Mouse (Mus musculus): ENCODE results near the gene Midn. TPM values are rescaled to one million over a fixed set of nuclear protein-coding genes. Genes with fewer than 3 reads are reported as not detected.

Midn gene
- total and polyA plus RNA-seq, 2 experiments: 6.9 to 38.8 TPM

DNA sequence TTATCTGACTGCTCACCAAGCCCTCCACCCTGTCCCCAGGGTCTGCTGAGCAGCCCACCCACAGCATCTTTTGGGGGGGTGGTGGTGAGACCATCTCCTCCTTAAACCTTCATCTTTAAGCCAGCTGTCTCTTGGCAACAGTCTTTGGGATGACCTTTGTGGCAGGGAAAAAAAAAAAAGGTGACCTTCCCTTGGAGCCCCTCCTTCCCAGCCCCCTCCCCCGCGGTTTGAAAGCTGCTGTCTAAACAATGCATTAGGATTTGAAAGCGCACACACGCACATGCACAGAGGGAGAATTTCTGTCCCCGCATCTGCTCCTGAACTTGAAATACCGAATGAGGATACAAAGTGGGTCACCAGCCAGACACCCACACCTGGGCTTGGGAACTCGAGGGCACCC is 56.0 kb downstream of the Midn start:
- Histone ChIP-seq H3K79me2 (ENCODE audit: control insufficient read depth, insufficient read depth, low read length) (no peaks in the 10 kb centered on the region), H3K27ac (replicated peaks; ENCODE audit: insufficient read depth, low read depth, low read length) (no peak overlapping the region), H3K27me3 (ENCODE audit: control insufficient read depth, insufficient read depth, low read length) (no peaks in the 10 kb centered on the region), H3K4me1 (ENCODE audit: control insufficient read depth, insufficient read depth, low read length) (no peaks in the 10 kb centered on the region), H3K4me3 (ENCODE audit: insufficient read depth, low read depth, low read length) (no peak overlapping the region), H3K36me3 (ENCODE audit: control insufficient read depth, insufficient read depth, low read length) (no peaks in the 10 kb centered on the region), H3K9ac (ENCODE audit: low read depth, low read length) (no peak overlapping the region)
- DNase-seq (ENCODE audit: extremely low read depth, low read depth, low spot score): no peak
- TF ChIP-seq CTCF (IDR thresholded peaks at IDR 0.05; ENCODE audit: low read depth, low read length): no peak
- TF ChIP-seq POLR2A (IDR thresholded peaks at IDR 0.05; ENCODE audit: extremely low read depth, insufficient read depth, low read length): no peak
- WGBS: 51% methylated on average over 7 of the region's 7 CpGs

DNA sequence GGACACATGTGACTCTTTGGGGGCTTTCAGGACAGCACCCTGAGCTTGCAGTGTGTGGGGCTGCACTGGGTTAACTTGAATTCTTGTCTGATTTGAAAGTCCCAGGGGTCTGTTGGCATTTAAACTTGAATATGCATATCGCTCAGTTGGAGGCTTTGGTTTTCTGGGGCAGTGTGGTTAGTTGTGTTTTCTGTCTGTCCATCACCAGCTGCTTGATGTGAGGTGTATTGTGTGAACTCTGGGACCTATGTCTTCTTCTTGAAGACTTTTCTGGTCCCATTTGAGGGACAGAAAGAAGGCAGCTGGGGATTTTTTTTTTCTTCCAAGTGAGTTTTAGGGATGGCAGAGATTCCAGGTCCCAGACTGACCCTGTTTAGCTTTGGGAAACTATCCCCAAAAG is 59.1 kb downstream of the Midn start:
- no peak for DNase-seq (ENCODE audit: extremely low read depth, low read depth, low spot score)
- Histone ChIP-seq H3K9ac (ENCODE audit: low read depth, low read length) (no peak overlapping the region), H3K79me2 (ENCODE audit: control insufficient read depth, insufficient read depth, low read length) (no peaks in the 10 kb centered on the region), H3K4me1 (ENCODE audit: control insufficient read depth, insufficient read depth, low read length) (no peaks in the 10 kb centered on the region), H3K36me3 (ENCODE audit: control insufficient read depth, insufficient read depth, low read length) (no peaks in the 10 kb centered on the region), H3K27me3 (ENCODE audit: control insufficient read depth, insufficient read depth, low read length) (no peaks in the 10 kb centered on the region), H3K27ac (replicated peaks; ENCODE audit: insufficient read depth, low read depth, low read length) (no peak overlapping the region), H3K4me3 (ENCODE audit: insufficient read depth, low read depth, low read length) (no peak overlapping the region)
- TF ChIP-seq CTCF (IDR thresholded peaks at IDR 0.05; ENCODE audit: low read depth, low read length): no peak
- TF ChIP-seq POLR2A (IDR thresholded peaks at IDR 0.05; ENCODE audit: extremely low read depth, insufficient read depth, low read length): no peak
- 83% methylated on average over 1 of the region's 1 CpGs for WGBS

DNA sequence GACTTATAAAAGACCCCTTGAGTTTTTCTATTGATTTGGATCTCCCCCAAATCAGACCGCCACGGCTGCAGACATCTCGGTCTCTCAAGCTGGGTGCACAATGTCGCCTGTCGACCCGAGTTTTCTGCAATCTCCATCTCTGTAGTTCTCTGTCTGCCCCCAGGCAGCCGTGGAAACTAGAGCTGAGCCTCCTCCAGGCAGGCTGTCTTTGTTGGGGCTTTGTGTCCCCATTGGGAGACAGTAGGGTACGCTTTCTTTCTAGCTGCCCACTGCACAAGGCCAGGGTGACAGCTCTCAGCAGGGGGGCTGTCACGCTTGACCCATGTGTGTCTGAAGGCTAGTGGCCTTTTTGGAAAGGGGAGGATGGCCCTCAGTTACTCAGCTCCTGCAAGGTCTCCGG is 59.6 kb downstream of the Midn start:
- H3K27ac ChIP-seq (replicated peaks; ENCODE audit: insufficient read depth, low read depth, low read length): no peak overlapping the region
- WGBS: 84% methylated on average over 10 of the region's 10 CpGs

More for the DNA sequence above, 59.6 kb downstream of the Midn start:
- H3K27me3 ChIP-seq (ENCODE audit: control insufficient read depth, insufficient read depth, low read length): no peaks in the 10 kb centered on the region
- H3K36me3 ChIP-seq (ENCODE audit: control insufficient read depth, insufficient read depth, low read length): no peaks in the 10 kb centered on the region
- H3K79me2 ChIP-seq (ENCODE audit: control insufficient read depth, insufficient read depth, low read length): no peaks in the 10 kb centered on the region
- no peaks in the 10 kb centered on the region for H3K4me1 ChIP-seq (ENCODE audit: control insufficient read depth, insufficient read depth, low read length)
- H3K4me3 ChIP-seq (ENCODE audit: insufficient read depth, low read depth, low read length): no peak overlapping the region
- no peak for DNase-seq (ENCODE audit: extremely low read depth, low read depth, low spot score)
- no peak for TF ChIP-seq CTCF (IDR thresholded peaks at IDR 0.05; ENCODE audit: low read depth, low read length)
- no peak overlapping the region for H3K9ac ChIP-seq (ENCODE audit: low read depth, low read length)

Other genes with a start within 250 kb of the Midn start
Only the 30 nearest of the 32 such genes appear.
- gene Gm26602, start 237.4 kb upstream of the Midn start, total RNA-seq (2014; rRNA removed): not detected in 2 replicates
- not detected in 2 replicates for gene Gm26602, start 237.4 kb upstream of the Midn start, polyA plus RNA-seq (2012; rRNA removed)
- gene Kiss1r, start 231.3 kb upstream of the Midn start, total RNA-seq (2014; rRNA removed): 0.18 and 0.60 TPM in 2 replicates
- gene Kiss1r, start 231.3 kb upstream of the Midn start, polyA plus RNA-seq (2012; rRNA removed): 1.5 and 1.9 TPM in 2 replicates
- gene R3hdm4, start 227.1 kb upstream of the Midn start, total RNA-seq (2014; rRNA removed): 12.4 and 15.5 TPM in 2 replicates
- gene R3hdm4, start 227.1 kb upstream of the Midn start, polyA plus RNA-seq (2012; rRNA removed): 78.8 and 80.0 TPM in 2 replicates
- 0.37 and 0.74 TPM in 2 replicates for gene Arid3a, start 221.2 kb upstream of the Midn start, total RNA-seq (2014; rRNA removed)
- 0.69 and 1.7 TPM in 2 replicates for gene Arid3a, start 221.2 kb upstream of the Midn start, polyA plus RNA-seq (2012; rRNA removed)
- 24.8 TPM in 2 replicates for gene Wdr18, start 188.1 kb upstream of the Midn start, total RNA-seq (2014; rRNA removed)
- gene Wdr18, start 188.1 kb upstream of the Midn start, polyA plus RNA-seq (2012; rRNA removed): 59.8 and 63.3 TPM in 2 replicates
- gene Grin3b, start 177.6 kb upstream of the Midn start, total RNA-seq (2014; rRNA removed): 0.18 TPM in 1 of 2 replicates, not detected in the other
- gene Grin3b, start 177.6 kb upstream of the Midn start, polyA plus RNA-seq (2012; rRNA removed): 0.45 TPM in 2 replicates
- gene Tmem259, start 163.9 kb upstream of the Midn start, total RNA-seq (2014; rRNA removed): 35.7 and 51.7 TPM in 2 replicates
- 223 and 259 TPM in 2 replicates for gene Tmem259, start 163.9 kb upstream of the Midn start, polyA plus RNA-seq (2012; rRNA removed)
- 5.2 and 6.4 TPM in 2 replicates for gene Cnn2, start 159.7 kb upstream of the Midn start, total RNA-seq (2014; rRNA removed)
- gene Cnn2, start 159.7 kb upstream of the Midn start, polyA plus RNA-seq (2012; rRNA removed): 6.9 and 9.8 TPM in 2 replicates
- gene Abca7, start 151.8 kb upstream of the Midn start, total RNA-seq (2014; rRNA removed): 1.4 and 1.9 TPM in 2 replicates
- gene Abca7, start 151.8 kb upstream of the Midn start, polyA plus RNA-seq (2012; rRNA removed): 3.2 and 3.4 TPM in 2 replicates
- gene Arhgap45, start 131.6 kb upstream of the Midn start, total RNA-seq (2014; rRNA removed): 4.5 and 4.6 TPM in 2 replicates
- gene Arhgap45, start 131.6 kb upstream of the Midn start, polyA plus RNA-seq (2012; rRNA removed): 7.7 and 10.9 TPM in 2 replicates
- 26.4 and 39.1 TPM in 2 replicates for gene Polr2e, start 108.5 kb upstream of the Midn start, total RNA-seq (2014; rRNA removed)
- gene Polr2e, start 108.5 kb upstream of the Midn start, polyA plus RNA-seq (2012; rRNA removed): 71.1 and 74.6 TPM in 2 replicates
- 712 and 752 TPM in 2 replicates for gene Gpx4, start 101.1 kb upstream of the Midn start, total RNA-seq (2014; rRNA removed)
- 535 and 559 TPM in 2 replicates for gene Gpx4, start 101.1 kb upstream of the Midn start, polyA plus RNA-seq (2012; rRNA removed)
- gene Sbno2, start 42.7 kb upstream of the Midn start, total RNA-seq (2014; rRNA removed): 8.9 and 11.8 TPM in 2 replicates
- gene Sbno2, start 42.7 kb upstream of the Midn start, polyA plus RNA-seq (2012; rRNA removed): 19.2 and 25.9 TPM in 2 replicates
- 71.5 and 75.0 TPM in 2 replicates for gene Stk11, start 32.5 kb upstream of the Midn start, total RNA-seq (2014; rRNA removed)
- 96.8 and 110 TPM in 2 replicates for gene Stk11, start 32.5 kb upstream of the Midn start, polyA plus RNA-seq (2012; rRNA removed)
- gene Atp5d, start 9.6 kb upstream of the Midn start, total RNA-seq (2014; rRNA removed): 144 and 218 TPM in 2 replicates
- 1,387 and 1,558 TPM in 2 replicates for gene Atp5d, start 9.6 kb upstream of the Midn start, polyA plus RNA-seq (2012; rRNA removed)
- 0.47 and 0.55 TPM in 2 replicates for gene Cbarp, start 7.4 kb upstream of the Midn start, total RNA-seq (2014; rRNA removed)
- gene Cbarp, start 7.4 kb upstream of the Midn start, polyA plus RNA-seq (2012; rRNA removed): 1.2 TPM in 2 replicates
- 19.5 and 25.9 TPM in 2 replicates for gene Cirbp, start 17.7 kb downstream of the Midn start, total RNA-seq (2014; rRNA removed)
- gene Cirbp, start 17.7 kb downstream of the Midn start, polyA plus RNA-seq (2012; rRNA removed): 31.8 and 37.0 TPM in 2 replicates
- gene 1600002K03Rik, start 24.7 kb downstream of the Midn start, total RNA-seq (2014; rRNA removed): 5.1 and 7.7 TPM in 2 replicates
- gene 1600002K03Rik, start 24.7 kb downstream of the Midn start, polyA plus RNA-seq (2012; rRNA removed): 10.0 and 10.4 TPM in 2 replicates
- gene Efna2, start 31.2 kb downstream of the Midn start, total RNA-seq (2014; rRNA removed): under 0.01 and 0.07 TPM in 2 replicates
- 0.26 TPM in 2 replicates for gene Efna2, start 31.2 kb downstream of the Midn start, polyA plus RNA-seq (2012; rRNA removed)
- gene Mum1, start 78.2 kb downstream of the Midn start, total RNA-seq (2014; rRNA removed): 7.1 and 8.7 TPM in 2 replicates
- gene Mum1, start 78.2 kb downstream of the Midn start, polyA plus RNA-seq (2012; rRNA removed): 8.4 and 10.1 TPM in 2 replicates
- 165 and 186 TPM in 2 replicates for gene Ndufs7, start 100.8 kb downstream of the Midn start, total RNA-seq (2014; rRNA removed)
- gene Ndufs7, start 100.8 kb downstream of the Midn start, polyA plus RNA-seq (2012; rRNA removed): 551 and 560 TPM in 2 replicates
- gene Gamt, start 112.7 kb downstream of the Midn start, total RNA-seq (2014; rRNA removed): 241 and 277 TPM in 2 replicates
- 670 and 715 TPM in 2 replicates for gene Gamt, start 112.7 kb downstream of the Midn start, polyA plus RNA-seq (2012; rRNA removed)
- 38.0 and 39.9 TPM in 2 replicates for gene Dazap1, start 113.2 kb downstream of the Midn start, total RNA-seq (2014; rRNA removed)
- gene Dazap1, start 113.2 kb downstream of the Midn start, polyA plus RNA-seq (2012; rRNA removed): 39.9 and 43.5 TPM in 2 replicates
- gene Rps15, start 144.2 kb downstream of the Midn start, total RNA-seq (2014; rRNA removed): 510 and 571 TPM in 2 replicates
- gene Rps15, start 144.2 kb downstream of the Midn start, polyA plus RNA-seq (2012; rRNA removed): 686 and 1,012 TPM in 2 replicates
- gene Apc2, start 147.7 kb downstream of the Midn start, total RNA-seq (2014; rRNA removed): 0.09 and 0.20 TPM in 2 replicates
- gene Apc2, start 147.7 kb downstream of the Midn start, polyA plus RNA-seq (2012; rRNA removed): 0.19 and 0.20 TPM in 2 replicates
- gene 2310011J03Rik, start 172.3 kb downstream of the Midn start, total RNA-seq (2014; rRNA removed): 10.4 and 12.4 TPM in 2 replicates
- 25.4 and 25.5 TPM in 2 replicates for gene 2310011J03Rik, start 172.3 kb downstream of the Midn start, polyA plus RNA-seq (2012; rRNA removed)
- 8.8 and 12.5 TPM in 2 replicates for gene Pcsk4, start 181.2 kb downstream of the Midn start, total RNA-seq (2014; rRNA removed)
- 19.2 and 21.8 TPM in 2 replicates for gene Pcsk4, start 181.2 kb downstream of the Midn start, polyA plus RNA-seq (2012; rRNA removed)
- 112 and 185 TPM in 2 replicates for gene Reep6, start 181.7 kb downstream of the Midn start, total RNA-seq (2014; rRNA removed)
- 384 and 617 TPM in 2 replicates for gene Reep6, start 181.7 kb downstream of the Midn start, polyA plus RNA-seq (2012; rRNA removed)
- 0.28 and 0.40 TPM in 2 replicates for gene Adamtsl5, start 200.1 kb downstream of the Midn start, total RNA-seq (2014; rRNA removed)
- 1.4 and 1.6 TPM in 2 replicates for gene Adamtsl5, start 200.1 kb downstream of the Midn start, polyA plus RNA-seq (2012; rRNA removed)
- gene Plk5, start 208.2 kb downstream of the Midn start, total RNA-seq (2014; rRNA removed): 0.60 and 1.4 TPM in 2 replicates
- gene Plk5, start 208.2 kb downstream of the Midn start, polyA plus RNA-seq (2012; rRNA removed): 3.5 and 6.6 TPM in 2 replicates

Data from liver, adult 2 months (tissue).